Comparison of ENCODE assay signal across 8 mouse cellular contexts in genomic region chr4:155189711-155190139, GRCm38 (mm10). TPM values are rescaled to one million over a fixed set of nuclear protein-coding genes. Genes with fewer than 3 reads are reported as not detected.
A peak's percentile ranks its signal among the peaks of the same experiment; 100 is the strongest.
DNase-seq lines count a peak whose midpoint lies in the region; ATAC-seq and TF ChIP-seq lines count a peak whose summit lies in the region.

No protein-coding gene starts in this region.

- H3K9me3 ChIP-seq in ES-E14 (ENCODE audit: control insufficient read depth, insufficient read depth, low read depth, low read length): no peaks in the 10 kb centered on the region
- no peaks in the 10 kb centered on the region for H3K9me3 ChIP-seq in heart, embryonic 15.5 days (replicated peaks)

- H3K4me3 ChIP-seq in ES-E14 (ENCODE audit: insufficient read depth in 1 of 2, low read depth in 1 of 2, low read length in 2 of 2, poor library complexity in 1 of 2, severe bottlenecking in 1 of 2): peak overlapping the region; percentile 5 to 6; a peak in 1 of 4 replicates
- no peak overlapping the region for H3K4me3 ChIP-seq in heart, embryonic 15.5 days

- in situ Hi-C loops in ES-E14 (cut with MboI; ENCODE audit: low sequenced_read_pairs in 2 of 2, unreplicated experiment in 2 of 2): no loop called here

- H3K4me1 ChIP-seq in ES-E14 (ENCODE audit: control insufficient read depth in 2 of 2, insufficient read depth in 2 of 2, low read length in 2 of 2, poor library complexity in 1 of 2): peaks cover 34 to 71% of the 10 kb centered on the region in 2 experiments
- H3K4me1 ChIP-seq in heart, embryonic 15.5 days (replicated peaks): peaks cover 88% of the 10 kb centered on the region

- peak overlapping the region; percentile 84 for H3K27ac ChIP-seq in ES-E14 (ENCODE audit: insufficient read depth, low read depth, low read length, poor library complexity, severe bottlenecking)
- H3K27ac ChIP-seq in heart, embryonic 15.5 days: peak overlapping the region; percentile 52

- H3K4me2 ChIP-seq in heart, embryonic 15.5 days: no peak overlapping the region; the same call in 1 of the 2 replicates

- DNase-seq in adrenal gland, adult 2 months: peak; percentile 35
- DNase-seq in adrenal gland, adult 18-20 months (ENCODE audit: low spot score in 2 of 2): no peak
- peak; percentile 77 for DNase-seq in ES-E14 (ENCODE audit: low read depth, low spot score)
- peak; percentile 60 to 73 for DNase-seq in lung, adult 18-20 months
- DNase-seq in yolk sac, embryonic 10.5 days (ENCODE audit: low spot score): peak; percentile 73
- DNase-seq in adrenal gland, adult 8-10 months: no peak
- no peak for DNase-seq in ovary, postnatal 14 days (ENCODE audit: low spot score)

- no peaks in the 10 kb centered on the region for H3K27me3 ChIP-seq in heart, embryonic 15.5 days

- H3K9ac ChIP-seq in ES-E14 (ENCODE audit: insufficient read depth, low read depth, low read length, poor library complexity, severe bottlenecking): peak overlapping the region; percentile 50; the same call in 1 of the 2 replicates
- H3K9ac ChIP-seq in heart, embryonic 15.5 days: 0 out of 2 replicates have a peak overlapping the region, but pooled peaks have one; percentile 32

- ATAC-seq in heart, embryonic 15.5 days (replicated peaks; ENCODE audit: insufficient number of reproducible peaks, insufficient read depth, low FRiP score, low read depth): no peak; the same call in 1 of the 2 replicates

- WGBS in heart, embryonic 15.5 days: 20% methylated on average over 4 of the region's 4 CpGs

- H3K36me3 ChIP-seq in ES-E14 (ENCODE audit: control insufficient read depth, insufficient read depth, low read length, poor library complexity, severe bottlenecking): peaks cover 8% of the 10 kb centered on the region; the same call in 1 of the 2 replicates
- no peaks in the 10 kb centered on the region for H3K36me3 ChIP-seq in heart, embryonic 15.5 days

TF ChIP-seq in ES-E14, 5 proteins besides CTCF, POLR2A, EP300 and RAD21:
- TF ChIP-seq MAFK (IDR thresholded peaks at IDR 0.05; ENCODE audit: insufficient read depth, low read depth, low read length) (no peak), ZNF384 (IDR thresholded peaks at IDR 0.05; ENCODE audit: low read depth, low read length) (no peak), HCFC1 (IDR thresholded peaks at IDR 0.05; ENCODE audit: borderline replicate concordance, insufficient read depth, low read length) (0 out of 2 replicates have a peak, but pooled peaks have one; percentile 32)

RNA-seq across cellular contexts. Expression of gene Ski, which starts 32.7 kb away (rescaled TPM):
- 10 to 100 TPM; 59.7 to 63.8 TPM for total RNA-seq in adrenal gland, adult 2 months (2021)
- polyA plus RNA-seq in adrenal gland, adult 2 months (2012; rRNA removed): 83.1 and 103 TPM in 2 replicates
- 10 to 100 TPM; 47.5 to 60.6 TPM for total RNA-seq in adrenal gland, adult 18-20 months (2021)
- total RNA-seq in ES-E14 (2012; rRNA removed): 30.2 and 38.0 TPM in 2 replicates
- polyA plus RNA-seq in heart, embryonic 15.5 days (2015; fragmentation: Nextera tagmentation; extraction: Ambion mirVana): 11.0 and 13.6 TPM in 2 replicates
- 10 to 100 TPM; 64.1 to 85.4 (median 69.1) TPM for total RNA-seq in adrenal gland, adult 8-10 months (2022)

RNA-seq across cellular contexts. Expression of gene Faap20, which starts 59.9 kb away (rescaled TPM):
- total RNA-seq in adrenal gland, adult 2 months (2021): 10 to 100 TPM; 40.3 to 57.3 TPM
- 106 and 127 TPM in 2 replicates for polyA plus RNA-seq in adrenal gland, adult 2 months (2012; rRNA removed)
- total RNA-seq in adrenal gland, adult 18-20 months (2021): 10 to 100 TPM; 46.6 to 54.5 TPM
- total RNA-seq in ES-E14 (2012; rRNA removed): 16.4 and 17.8 TPM in 2 replicates
- polyA plus RNA-seq in heart, embryonic 15.5 days (2015; fragmentation: Nextera tagmentation; extraction: Ambion mirVana): 64.7 and 67.7 TPM in 2 replicates
- 10 to 100 TPM; 57.4 to 70.1 (median 60.8) TPM for total RNA-seq in adrenal gland, adult 8-10 months (2022)

Comparison
In these comparisons a context has a peak if more than half of its experiments do, and no peak if none do; other contexts are left out.
1. DNase-seq: peak in adrenal gland, adult 2 months (single experiment), ES-E14 (single experiment), lung, adult 18-20 months (2 of 2) and yolk sac, embryonic 10.5 days (single experiment); none in adrenal gland, adult 18-20 months (0 of 2), adrenal gland, adult 8-10 months (single experiment) and ovary, postnatal 14 days (single experiment).